Mouse (Mus musculus): ENCODE data around the gene Mfsd11. TPM values are rescaled to one million over a fixed set of nuclear protein-coding genes. Genes with fewer than 3 reads are reported as not detected.
"Not testable (repeated sequence)": the region's sequence is repeated elsewhere in the genome, so short reads cannot be mapped to it uniquely, and the experiment has no call there.

The Mfsd11 gene
- polyA plus RNA-seq, 1 experiment: 36.6 TPM

DNA sequence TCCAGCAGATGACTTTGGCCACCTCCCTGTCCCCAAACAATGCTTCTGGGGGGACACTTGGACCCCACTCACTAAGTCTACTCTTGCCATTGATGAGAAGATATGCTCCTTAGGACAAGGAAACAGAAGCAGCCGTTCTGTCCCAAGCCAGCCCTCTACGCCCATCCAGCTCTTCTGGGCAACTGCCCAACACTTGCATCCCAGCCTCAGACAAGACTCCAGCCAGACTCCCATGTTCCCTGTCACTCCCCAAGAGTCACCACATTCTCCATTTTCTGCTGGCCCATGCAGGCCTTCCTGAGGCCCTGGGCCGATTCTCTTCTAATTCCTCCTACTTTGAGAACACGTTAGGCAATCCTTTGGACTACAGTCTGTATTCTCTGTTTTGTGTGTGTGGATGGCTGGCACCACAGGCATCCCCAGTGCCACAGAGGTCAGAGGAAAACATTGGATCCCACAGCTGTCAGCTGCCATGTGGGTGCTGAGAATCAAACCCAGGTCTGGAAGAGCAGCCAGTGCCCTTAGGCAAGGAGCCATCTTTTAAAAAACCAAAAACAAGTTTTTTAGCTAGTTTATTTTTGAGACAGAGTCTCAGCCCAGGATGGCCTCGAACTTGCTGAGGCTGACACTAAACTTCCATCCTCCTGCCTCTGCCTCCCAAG, 32.2 kb upstream of the Mfsd11 start:
- no peak overlapping the region for H3K4me3 ChIP-seq (ENCODE audit: insufficient read depth, low read length)
- peaks cover 43% of the 10 kb centered on the region for H3K4me1 ChIP-seq (ENCODE audit: control insufficient read depth, insufficient read depth, low read length)
- TF ChIP-seq POLR2A (IDR thresholded peaks at IDR 0.05; ENCODE audit: low read depth, low read length) (no peak), CTCF (IDR thresholded peaks at IDR 0.05; ENCODE audit: borderline replicate concordance, insufficient read depth, low read length) (no peak)
- peak overlapping the region; percentile 60 for H3K27ac ChIP-seq (ENCODE audit: insufficient read depth, low read length)

GRCm38 (mm10) chr11:116821057-116821940, 30.9 kb upstream of the Mfsd11 start:
- H3K27ac ChIP-seq (ENCODE audit: insufficient read depth, low read length): peak overlapping the region; percentile 60
- no peak overlapping the region for H3K4me3 ChIP-seq (ENCODE audit: insufficient read depth, low read length)
- TF ChIP-seq POLR2A (IDR thresholded peaks at IDR 0.05; ENCODE audit: low read depth, low read length) (no peak), CTCF (IDR thresholded peaks at IDR 0.05; ENCODE audit: borderline replicate concordance, insufficient read depth, low read length) (no peak)
- peaks cover 43% of the 10 kb centered on the region for H3K4me1 ChIP-seq (ENCODE audit: control insufficient read depth, insufficient read depth, low read length)

DNA sequence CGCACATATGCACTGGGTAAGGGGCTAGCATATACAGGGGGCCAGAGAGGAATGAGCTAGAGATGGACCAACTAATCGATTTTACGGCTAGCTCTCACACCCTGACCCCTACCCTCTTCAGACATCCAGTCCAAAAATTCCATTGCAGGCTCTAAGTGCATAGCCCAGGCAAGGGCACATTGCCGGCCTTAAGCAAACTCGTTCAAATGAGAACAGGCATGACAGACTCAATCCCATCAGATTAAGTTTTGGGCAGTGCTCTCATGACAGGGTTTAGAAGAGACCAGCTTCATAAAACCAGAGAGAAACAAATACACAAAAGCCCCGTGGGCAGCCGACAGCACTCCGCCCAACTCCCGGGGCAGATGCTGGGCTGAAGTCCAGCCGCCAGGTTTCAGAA, 30.0 kb upstream of the Mfsd11 start:
- Histone ChIP-seq H3K4me1 (ENCODE audit: control insufficient read depth, insufficient read depth, low read length) (peaks cover 40% of the 10 kb centered on the region), H3K4me3 (ENCODE audit: insufficient read depth, low read length) (no peak overlapping the region), H3K27ac (ENCODE audit: insufficient read depth, low read length) (peak overlapping the region; percentile 60)
- TF ChIP-seq POLR2A (IDR thresholded peaks at IDR 0.05; ENCODE audit: low read depth, low read length): no peak
- TF ChIP-seq CTCF (IDR thresholded peaks at IDR 0.05; ENCODE audit: borderline replicate concordance, insufficient read depth, low read length): no peak

- TF ChIP-seq CTCF (IDR thresholded peaks at IDR 0.05; ENCODE audit: borderline replicate concordance, insufficient read depth, low read length) (no peak), POLR2A (IDR thresholded peaks at IDR 0.05; ENCODE audit: low read depth, low read length) (no peak)
- peaks cover 37% of the 10 kb centered on the region for H3K4me1 ChIP-seq (ENCODE audit: control insufficient read depth, insufficient read depth, low read length)
- peak overlapping the region; percentile 60; the same call in 1 of the 2 replicates for H3K27ac ChIP-seq (ENCODE audit: insufficient read depth, low read length)
- no peak overlapping the region for H3K4me3 ChIP-seq (ENCODE audit: insufficient read depth, low read length)
Observed at GRCm38 (mm10) chr11:116822626-116823025, 29.6 kb upstream of the Mfsd11 start.

DNA sequence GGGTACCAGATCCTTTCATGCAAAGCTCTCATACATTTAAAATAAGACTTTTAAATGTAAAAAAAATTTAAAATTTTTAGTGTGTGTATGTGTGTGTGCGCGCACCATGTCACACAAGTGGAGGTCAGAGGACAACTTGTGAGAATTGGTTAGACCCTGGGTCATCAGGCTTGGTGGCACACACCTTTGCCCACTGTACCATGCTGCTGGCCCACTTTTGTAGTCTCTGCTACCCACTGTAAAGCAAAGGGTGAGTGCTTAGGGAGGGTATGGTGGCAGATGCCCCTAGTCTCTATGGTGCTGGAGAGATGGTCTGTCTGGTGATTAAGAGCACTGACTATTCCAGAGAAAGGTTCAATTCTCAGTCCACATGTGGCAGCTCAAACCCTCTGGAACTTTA, 29.0 kb upstream of the Mfsd11 start:
- no peak for TF ChIP-seq CTCF (IDR thresholded peaks at IDR 0.05; ENCODE audit: borderline replicate concordance, insufficient read depth, low read length)
- TF ChIP-seq POLR2A (IDR thresholded peaks at IDR 0.05; ENCODE audit: low read depth, low read length): no peak
- no peak overlapping the region for H3K4me3 ChIP-seq (ENCODE audit: insufficient read depth, low read length)
- H3K27ac ChIP-seq (ENCODE audit: insufficient read depth, low read length): no peak overlapping the region
- H3K4me1 ChIP-seq (ENCODE audit: control insufficient read depth, insufficient read depth, low read length): peaks cover 37% of the 10 kb centered on the region

DNA sequence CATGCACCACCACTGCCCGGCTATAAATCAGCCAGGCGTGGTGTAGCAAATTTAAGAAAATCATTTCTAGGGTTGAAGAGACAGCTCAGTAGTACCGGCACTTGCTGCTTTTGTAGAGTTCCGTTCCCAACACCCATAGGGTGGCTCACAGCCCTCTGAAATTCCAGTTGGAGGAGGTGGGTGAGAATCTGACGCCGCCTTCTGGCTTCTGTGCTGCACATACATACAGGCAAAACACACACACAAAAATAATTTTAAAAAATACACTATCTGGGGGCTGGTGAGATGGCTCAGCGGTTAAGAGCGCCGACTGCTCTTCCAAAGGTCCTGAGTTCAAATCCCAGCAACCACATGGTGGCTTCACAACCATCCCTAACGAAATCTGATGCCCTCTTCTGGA, 28.4 kb upstream of the Mfsd11 start:
- H3K4me3 ChIP-seq (ENCODE audit: insufficient read depth, low read length); H3K27ac ChIP-seq (ENCODE audit: insufficient read depth, low read length): not testable (repeated sequence)
- H3K4me1 ChIP-seq (ENCODE audit: control insufficient read depth, insufficient read depth, low read length): peaks cover 34% of the 10 kb centered on the region

- Histone ChIP-seq H3K4me3 (ENCODE audit: insufficient read depth, low read length) (no peak overlapping the region), H3K27ac (ENCODE audit: insufficient read depth, low read length) (peak overlapping the region; percentile 30; the same call in 1 of the 2 replicates), H3K4me1 (ENCODE audit: control insufficient read depth, insufficient read depth, low read length) (peaks cover 23% of the 10 kb centered on the region)
- TF ChIP-seq POLR2A (IDR thresholded peaks at IDR 0.05; ENCODE audit: low read depth, low read length): no peak
- no peak for TF ChIP-seq CTCF (IDR thresholded peaks at IDR 0.05; ENCODE audit: borderline replicate concordance, insufficient read depth, low read length)
Observed at GRCm38 (mm10) chr11:116825230-116825629, 27.0 kb upstream of the Mfsd11 start.

DNA sequence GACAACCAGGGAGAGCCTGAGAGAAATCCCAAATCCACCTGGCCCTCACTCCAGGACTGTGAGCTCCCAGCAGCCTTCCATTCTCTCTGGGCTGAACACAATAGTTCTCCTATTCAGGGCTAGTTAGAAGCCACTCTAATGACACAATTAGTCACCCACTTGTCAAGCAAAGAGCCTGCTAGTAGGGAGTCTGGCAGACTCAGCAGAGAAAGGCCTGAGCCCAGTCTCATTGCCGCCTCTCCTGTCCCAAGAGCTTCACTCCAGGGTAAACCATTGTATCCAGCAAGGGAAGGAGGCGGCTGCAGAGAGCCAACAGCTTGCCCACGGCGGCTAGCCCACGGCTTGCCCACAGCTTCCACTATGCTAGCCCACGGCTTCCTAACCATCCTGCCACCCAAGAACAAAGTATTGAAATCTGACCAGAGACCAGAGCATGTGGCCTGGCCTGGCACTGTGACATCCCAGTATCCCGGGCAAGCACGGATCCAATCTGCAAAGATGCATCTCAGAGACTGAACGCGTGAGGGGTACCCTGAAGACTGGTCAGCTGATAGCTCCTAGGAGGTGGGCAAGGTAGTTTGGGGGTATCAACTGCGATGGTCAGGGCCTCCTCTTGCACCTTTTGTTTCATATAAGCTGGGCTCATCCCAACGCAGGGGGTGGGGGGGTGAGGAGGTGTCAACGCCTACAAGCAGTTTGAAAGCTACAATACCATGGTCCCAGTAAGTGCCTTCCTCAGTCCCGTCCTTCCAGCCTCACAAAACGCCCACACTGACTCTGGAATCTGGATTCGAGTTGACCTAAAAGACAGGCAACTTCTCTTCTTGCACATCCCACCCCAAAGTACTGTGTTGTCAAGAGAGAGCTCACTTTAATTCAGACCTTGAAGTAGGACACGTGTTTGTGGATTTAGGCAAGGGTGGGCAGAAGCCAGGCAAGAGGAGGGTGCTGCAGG, 25.4 kb upstream of the Mfsd11 start:
- peaks cover 8% of the 10 kb centered on the region for H3K4me1 ChIP-seq (ENCODE audit: control insufficient read depth, insufficient read depth, low read length)
- peak overlapping the region; percentile 75 for H3K27ac ChIP-seq (ENCODE audit: insufficient read depth, low read length)
- H3K4me3 ChIP-seq (ENCODE audit: insufficient read depth, low read length): peak overlapping the region; percentile 83
- TF ChIP-seq POLR2A (IDR thresholded peaks at IDR 0.05; ENCODE audit: low read depth, low read length) (no peak), CTCF (IDR thresholded peaks at IDR 0.05; ENCODE audit: borderline replicate concordance, insufficient read depth, low read length) (no peak)

DNA sequence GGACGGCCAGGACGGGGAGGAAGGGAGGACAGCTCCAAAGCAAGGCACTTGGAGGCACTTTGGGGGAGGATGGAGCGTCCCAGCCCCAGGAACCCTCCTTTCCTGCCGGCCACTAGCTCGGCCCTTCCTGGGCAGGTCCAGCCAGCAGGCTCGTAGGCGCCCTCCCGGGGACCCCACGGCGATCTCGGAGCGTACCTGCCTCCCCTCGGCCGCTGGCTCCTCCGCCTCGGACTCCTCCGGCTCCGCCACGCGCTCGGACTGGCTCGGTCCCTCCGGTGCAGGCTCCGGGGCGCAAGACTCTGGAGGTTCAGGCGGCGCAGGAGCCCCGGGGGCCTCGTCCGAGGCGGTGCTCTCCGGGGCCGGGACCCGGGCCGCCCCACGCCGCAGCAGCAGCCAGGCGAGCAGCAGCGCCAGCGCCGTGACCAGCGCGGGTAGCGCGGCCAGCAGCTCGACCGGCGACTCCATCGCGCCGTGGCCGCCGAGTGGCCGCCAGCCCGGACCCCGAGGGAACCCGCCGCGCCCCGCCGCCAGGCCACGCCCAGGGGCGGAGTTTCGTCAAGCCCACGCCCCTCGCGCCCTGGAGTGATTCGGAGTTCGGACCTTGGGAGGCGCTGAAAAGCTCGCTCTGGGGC, 24.6 kb upstream of the Mfsd11 start, which contains the start of gene Mxra7:
Gene Mxra7 (minus strand): TSS at position 513 of the 632 bp plus-strand sequence.
- H3K4me1 ChIP-seq (ENCODE audit: control insufficient read depth, insufficient read depth, low read length): peaks cover 4% of the 10 kb centered on the region; the same call in 1 of the 2 replicates
- H3K4me3 ChIP-seq (ENCODE audit: insufficient read depth, low read length): peak within 1 kb of the TSS; percentile 83
- TF ChIP-seq POLR2A (IDR thresholded peaks at IDR 0.05; ENCODE audit: low read depth, low read length) (peak; percentile 94), CTCF (IDR thresholded peaks at IDR 0.05; ENCODE audit: borderline replicate concordance, insufficient read depth, low read length) (no peak)
- H3K27ac ChIP-seq (ENCODE audit: insufficient read depth, low read length): peak within 1 kb of the TSS; percentile 75

All from embryonic fibroblast, embryonic 13.5 days (primary cell).